Mouse (Mus musculus): ENCODE data around the gene Pick1. TPM values are rescaled to one million over a fixed set of nuclear protein-coding genes. Genes with fewer than 3 reads are reported as not detected.

Gene Pick1
- polyA plus RNA-seq, 2 experiments: 23.3 to 82.6 TPM

DNA sequence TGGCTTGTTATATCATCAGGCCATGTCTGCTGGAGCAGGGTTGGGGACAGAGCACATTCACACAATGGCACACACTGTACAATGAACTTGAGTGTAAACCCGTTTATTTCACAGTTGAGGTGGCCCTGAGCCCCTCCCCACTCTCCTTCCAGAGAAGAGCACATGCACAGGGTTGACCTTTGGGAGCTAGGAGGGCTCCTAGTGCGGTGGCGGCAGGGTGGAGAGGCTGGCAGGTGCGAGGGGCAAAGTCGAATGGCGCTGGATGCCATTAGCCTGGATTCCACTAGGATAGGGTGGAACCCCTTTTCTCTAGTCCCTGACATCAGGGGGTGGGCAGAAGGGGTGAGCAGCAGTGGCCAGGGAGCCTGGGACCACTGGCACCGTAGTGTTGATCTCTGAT, 57.2 kb downstream of the Pick1 start:
- ATAC-seq (ENCODE audit: low FRiP score, low read depth) (no peak), DNase-seq (ENCODE audit: low spot score) (no peak)
- WGBS: 86% methylated on average over 7 of the region's 7 CpGs
- Histone ChIP-seq H3K36me3 (ENCODE audit: control insufficient read depth, insufficient read depth, low read length) (peaks cover 18% of the 10 kb centered on the region), H3K4me1 (ENCODE audit: control insufficient read depth, insufficient read depth, low read length) (no peaks in the 10 kb centered on the region), H3K4me2 (replicated peaks; ENCODE audit: low read depth, low read length, severe bottlenecking) (no peak overlapping the region), H3K9me3 (ENCODE audit: control insufficient read depth, low read length) (no peaks in the 10 kb centered on the region), H3K27ac (replicated peaks; ENCODE audit: low read depth, low read length) (no peak overlapping the region), H3K27me3 (ENCODE audit: control insufficient read depth, insufficient read depth, low read length) (no peaks in the 10 kb centered on the region), H3K9ac (ENCODE audit: low read depth, low read length, severe bottlenecking) (no peak overlapping the region), H3K4me3 (replicated peaks; ENCODE audit: low read length) (no peak overlapping the region)
- TF ChIP-seq POLR2A (IDR thresholded peaks at IDR 0.05; ENCODE audit: borderline replicate concordance, extremely low read depth, insufficient read depth, insufficient read length): no peak

DNA sequence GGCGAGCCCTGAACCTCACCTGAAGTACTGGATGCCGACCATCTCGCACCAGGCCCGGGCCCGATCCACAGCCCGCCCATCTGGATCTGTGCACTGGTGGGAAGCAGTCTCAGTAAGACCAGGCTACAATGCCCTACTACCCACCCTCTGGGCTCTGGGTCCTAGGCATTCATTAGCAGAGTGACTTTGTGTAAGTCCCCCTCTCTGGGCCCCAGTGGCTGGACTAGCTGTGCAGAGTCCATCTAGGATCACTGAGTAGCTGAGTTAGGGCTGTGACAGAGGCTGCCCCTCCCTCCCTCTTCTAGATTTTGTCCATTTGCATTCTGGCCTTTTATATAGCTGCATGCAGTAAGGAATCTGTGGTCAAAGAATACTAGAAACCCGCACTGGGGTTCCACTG, 58.1 kb downstream of the Pick1 start:
- Histone ChIP-seq H3K36me3 (ENCODE audit: control insufficient read depth, insufficient read depth, low read length) (peaks cover 18% of the 10 kb centered on the region), H3K9ac (ENCODE audit: low read depth, low read length, severe bottlenecking) (no peak overlapping the region), H3K9me3 (ENCODE audit: control insufficient read depth, low read length) (no peaks in the 10 kb centered on the region), H3K4me1 (ENCODE audit: control insufficient read depth, insufficient read depth, low read length) (no peaks in the 10 kb centered on the region), H3K27me3 (ENCODE audit: control insufficient read depth, insufficient read depth, low read length) (no peaks in the 10 kb centered on the region), H3K27ac (replicated peaks; ENCODE audit: low read depth, low read length) (no peak overlapping the region), H3K4me2 (replicated peaks; ENCODE audit: low read depth, low read length, severe bottlenecking) (no peak overlapping the region), H3K4me3 (replicated peaks; ENCODE audit: low read length) (no peak overlapping the region)
- no peak for ATAC-seq (ENCODE audit: low FRiP score, low read depth)
- DNase-seq (ENCODE audit: low spot score): no peak
- WGBS: 92% methylated on average over 7 of the region's 7 CpGs
- no peak for TF ChIP-seq POLR2A (IDR thresholded peaks at IDR 0.05; ENCODE audit: borderline replicate concordance, extremely low read depth, insufficient read depth, insufficient read length)

DNA sequence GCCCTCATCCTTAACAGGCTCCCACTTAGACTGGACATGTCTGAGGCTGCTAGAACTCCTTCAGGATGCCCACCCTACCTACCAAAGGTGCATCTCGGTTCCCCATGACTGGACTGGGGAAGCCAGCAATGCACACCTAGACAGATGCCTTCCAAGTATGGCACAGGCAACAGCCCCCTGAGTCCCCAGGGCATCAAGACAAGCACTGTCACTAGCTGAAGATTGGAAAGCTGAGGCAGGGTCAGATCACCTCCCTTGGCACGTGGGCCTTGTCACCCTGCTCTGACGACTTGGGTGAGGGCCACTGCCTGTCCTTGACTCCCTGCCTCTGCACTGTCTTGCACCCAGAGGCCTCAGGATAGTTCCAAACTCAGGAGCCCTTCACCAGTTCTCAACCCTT, 59.4 kb downstream of the Pick1 start:
- Histone ChIP-seq H3K27ac (replicated peaks; ENCODE audit: low read depth, low read length) (no peak overlapping the region), H3K9me3 (ENCODE audit: control insufficient read depth, low read length) (no peaks in the 10 kb centered on the region), H3K9ac (ENCODE audit: low read depth, low read length, severe bottlenecking) (no peak overlapping the region), H3K4me1 (ENCODE audit: control insufficient read depth, insufficient read depth, low read length) (no peaks in the 10 kb centered on the region), H3K4me2 (replicated peaks; ENCODE audit: low read depth, low read length, severe bottlenecking) (no peak overlapping the region), H3K36me3 (ENCODE audit: control insufficient read depth, insufficient read depth, low read length) (peaks cover 18% of the 10 kb centered on the region), H3K4me3 (replicated peaks; ENCODE audit: low read length) (no peak overlapping the region), H3K27me3 (ENCODE audit: control insufficient read depth, insufficient read depth, low read length) (no peaks in the 10 kb centered on the region)
- 85% methylated on average over 3 of the region's 3 CpGs for WGBS
- ATAC-seq (ENCODE audit: low FRiP score, low read depth) (no peak), DNase-seq (ENCODE audit: low spot score) (no peak)
- no peak for TF ChIP-seq POLR2A (IDR thresholded peaks at IDR 0.05; ENCODE audit: borderline replicate concordance, extremely low read depth, insufficient read depth, insufficient read length)

DNA sequence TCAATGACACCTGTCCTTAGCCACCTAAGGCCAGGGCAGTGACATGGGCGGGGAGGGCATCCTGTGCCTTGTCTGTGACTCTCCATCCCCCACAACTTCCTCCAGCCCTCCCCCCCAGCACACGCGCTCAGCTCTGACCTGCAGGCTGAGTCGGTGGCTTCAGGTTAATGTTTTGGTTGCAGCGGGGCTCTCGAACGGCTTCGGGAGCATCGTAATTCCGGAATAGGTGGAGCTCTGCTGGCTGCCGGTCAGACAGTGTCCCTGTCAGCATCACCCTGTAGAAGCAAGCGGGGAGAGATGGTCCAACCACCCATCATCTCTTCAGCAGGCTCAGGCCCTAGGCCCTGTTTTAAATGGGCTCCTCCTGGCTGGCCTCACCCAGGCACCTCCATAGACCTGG, 60.5 kb downstream of the Pick1 start:
- peaks cover 18% of the 10 kb centered on the region for H3K36me3 ChIP-seq (ENCODE audit: control insufficient read depth, insufficient read depth, low read length)
- H3K27ac ChIP-seq (replicated peaks; ENCODE audit: low read depth, low read length): no peak overlapping the region
- no peaks in the 10 kb centered on the region for H3K9me3 ChIP-seq (ENCODE audit: control insufficient read depth, low read length)
- no peak for ATAC-seq (ENCODE audit: low FRiP score, low read depth)
- WGBS: 73% methylated on average over 12 of the region's 12 CpGs
- no peak for TF ChIP-seq POLR2A (IDR thresholded peaks at IDR 0.05; ENCODE audit: borderline replicate concordance, extremely low read depth, insufficient read depth, insufficient read length)
- DNase-seq (ENCODE audit: low spot score): no peak
- no peak overlapping the region for H3K4me3 ChIP-seq (replicated peaks; ENCODE audit: low read length)
- H3K9ac ChIP-seq (ENCODE audit: low read depth, low read length, severe bottlenecking): no peak overlapping the region
- H3K4me1 ChIP-seq (ENCODE audit: control insufficient read depth, insufficient read depth, low read length): no peaks in the 10 kb centered on the region
- H3K4me2 ChIP-seq (replicated peaks; ENCODE audit: low read depth, low read length, severe bottlenecking): no peak overlapping the region
- no peaks in the 10 kb centered on the region for H3K27me3 ChIP-seq (ENCODE audit: control insufficient read depth, insufficient read depth, low read length)

DNA sequence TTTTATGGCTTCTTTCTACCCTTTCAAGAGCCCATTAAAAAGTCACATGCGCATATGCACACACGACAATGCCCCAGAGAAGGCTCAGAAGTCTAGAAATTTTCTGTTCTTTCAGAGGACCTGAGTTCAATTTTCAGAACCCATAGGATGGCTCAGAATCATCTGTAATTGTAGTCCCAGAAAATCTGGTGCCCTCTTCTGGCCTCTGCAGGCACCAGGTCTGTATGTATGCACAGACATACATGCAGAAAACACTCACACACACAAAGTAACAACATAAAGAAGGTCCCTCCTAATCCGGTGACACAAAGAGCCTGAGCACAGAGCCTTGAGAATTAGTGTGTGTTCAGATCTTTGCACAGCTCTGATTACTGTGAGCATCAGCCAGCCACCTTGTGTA, 61.4 kb downstream of the Pick1 start:
- Histone ChIP-seq H3K27ac (replicated peaks; ENCODE audit: low read depth, low read length) (no peak overlapping the region), H3K4me1 (ENCODE audit: control insufficient read depth, insufficient read depth, low read length) (no peaks in the 10 kb centered on the region), H3K4me2 (replicated peaks; ENCODE audit: low read depth, low read length, severe bottlenecking) (no peak overlapping the region), H3K9ac (ENCODE audit: low read depth, low read length, severe bottlenecking) (no peak overlapping the region), H3K36me3 (ENCODE audit: control insufficient read depth, insufficient read depth, low read length) (peaks cover 18% of the 10 kb centered on the region), H3K27me3 (ENCODE audit: control insufficient read depth, insufficient read depth, low read length) (no peaks in the 10 kb centered on the region), H3K9me3 (ENCODE audit: control insufficient read depth, low read length) (no peaks in the 10 kb centered on the region), H3K4me3 (replicated peaks; ENCODE audit: low read length) (no peak overlapping the region)
- ATAC-seq (ENCODE audit: low FRiP score, low read depth) (no peak), DNase-seq (ENCODE audit: low spot score) (no peak)
- WGBS: 45% methylated on average over 3 of the region's 3 CpGs
- no peak for TF ChIP-seq POLR2A (IDR thresholded peaks at IDR 0.05; ENCODE audit: borderline replicate concordance, extremely low read depth, insufficient read depth, insufficient read length)

DNA sequence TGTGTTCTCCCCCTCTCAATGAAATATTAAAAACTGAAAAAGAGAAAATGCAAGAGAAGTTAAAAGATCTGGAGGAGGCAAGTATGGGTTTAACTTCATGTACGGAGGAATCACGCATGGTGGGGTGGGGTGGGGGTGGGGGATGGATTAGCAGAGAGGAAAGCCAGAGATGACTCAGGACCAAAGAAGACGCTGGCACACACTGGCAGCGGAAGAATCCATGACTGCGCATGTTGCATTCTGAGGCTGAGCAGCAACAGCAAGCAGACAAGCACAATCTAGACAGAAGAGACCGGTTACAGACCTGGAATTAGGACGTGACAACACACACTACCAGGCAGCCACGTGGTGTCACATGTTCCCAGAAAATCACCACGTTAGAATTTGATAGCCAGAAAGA, 63.8 kb downstream of the Pick1 start:
- no peak for ATAC-seq (ENCODE audit: low FRiP score, low read depth)
- Histone ChIP-seq H3K9me3 (ENCODE audit: control insufficient read depth, low read length) (no peaks in the 10 kb centered on the region), H3K4me2 (replicated peaks; ENCODE audit: low read depth, low read length, severe bottlenecking) (no peak overlapping the region), H3K27ac (replicated peaks; ENCODE audit: low read depth, low read length) (no peak overlapping the region), H3K4me3 (replicated peaks; ENCODE audit: low read length) (no peak overlapping the region), H3K9ac (ENCODE audit: low read depth, low read length, severe bottlenecking) (no peak overlapping the region), H3K36me3 (ENCODE audit: control insufficient read depth, insufficient read depth, low read length) (0 out of 2 replicates have a peak, but pooled peaks cover 4% of the 10 kb centered on the region), H3K4me1 (ENCODE audit: control insufficient read depth, insufficient read depth, low read length) (no peaks in the 10 kb centered on the region), H3K27me3 (ENCODE audit: control insufficient read depth, insufficient read depth, low read length) (no peaks in the 10 kb centered on the region)
- DNase-seq (ENCODE audit: low spot score): no peak
- no peak for TF ChIP-seq POLR2A (IDR thresholded peaks at IDR 0.05; ENCODE audit: borderline replicate concordance, extremely low read depth, insufficient read depth, insufficient read length)
- WGBS: 84% methylated on average over 9 of the region's 9 CpGs
